Mouse (Mus musculus): ENCODE results near the gene Pfn1. TPM values are rescaled to one million over a fixed set of nuclear protein-coding genes. Genes with fewer than 3 reads are reported as not detected.

Gene Pfn1
- polyA plus RNA-seq, 1 experiment: 1,801 TPM

- H3K27ac ChIP-seq (ENCODE audit: insufficient read depth, low read depth, low read length): peak overlapping the region; percentile 99
- H3K4me3 ChIP-seq (ENCODE audit: insufficient read depth, low read length): peak overlapping the region; percentile 61; the same call in 1 of the 2 replicates
- peaks cover 36% of the 10 kb centered on the region for H3K4me1 ChIP-seq (ENCODE audit: control insufficient read depth, insufficient read depth, low read length)
- TF ChIP-seq POLR2A (IDR thresholded peaks at IDR 0.05; ENCODE audit: borderline replicate concordance, low read depth, low read length): no peak
- TF ChIP-seq CTCF (IDR thresholded peaks at IDR 0.05; ENCODE audit: low read depth, low read length): no peak
Measured at GRCm38 (mm10) chr11:70666687-70667086, 12.2 kb upstream of the Pfn1 start.

GRCm38 (mm10) chr11:70664741-70665140 is 10.3 kb upstream of the Pfn1 start:
- H3K4me1 ChIP-seq (ENCODE audit: control insufficient read depth, insufficient read depth, low read length): peaks cover 22% of the 10 kb centered on the region
- TF ChIP-seq CTCF (IDR thresholded peaks at IDR 0.05; ENCODE audit: low read depth, low read length): no peak
- TF ChIP-seq POLR2A (IDR thresholded peaks at IDR 0.05; ENCODE audit: borderline replicate concordance, low read depth, low read length): no peak
- H3K27ac ChIP-seq (ENCODE audit: insufficient read depth, low read depth, low read length): no peak overlapping the region
- H3K4me3 ChIP-seq (ENCODE audit: insufficient read depth, low read length): no peak overlapping the region

GRCm38 (mm10) chr11:70663957-70664356 is 9.5 kb upstream of the Pfn1 start:
- TF ChIP-seq CTCF (IDR thresholded peaks at IDR 0.05; ENCODE audit: low read depth, low read length) (no peak), POLR2A (IDR thresholded peaks at IDR 0.05; ENCODE audit: borderline replicate concordance, low read depth, low read length) (no peak)
- H3K4me3 ChIP-seq (ENCODE audit: insufficient read depth, low read length): no peak overlapping the region
- H3K27ac ChIP-seq (ENCODE audit: insufficient read depth, low read depth, low read length): no peak overlapping the region
- peaks cover 29% of the 10 kb centered on the region for H3K4me1 ChIP-seq (ENCODE audit: control insufficient read depth, insufficient read depth, low read length)

- TF ChIP-seq POLR2A (IDR thresholded peaks at IDR 0.05; ENCODE audit: borderline replicate concordance, low read depth, low read length): no peak
- no peak for TF ChIP-seq CTCF (IDR thresholded peaks at IDR 0.05; ENCODE audit: low read depth, low read length)
- Histone ChIP-seq H3K4me1 (ENCODE audit: control insufficient read depth, insufficient read depth, low read length) (peaks cover 37% of the 10 kb centered on the region), H3K27ac (ENCODE audit: insufficient read depth, low read depth, low read length) (no peak overlapping the region), H3K4me3 (ENCODE audit: insufficient read depth, low read length) (no peak overlapping the region)
Measured at GRCm38 (mm10) chr11:70663101-70663500, 8.7 kb upstream of the Pfn1 start.

DNA sequence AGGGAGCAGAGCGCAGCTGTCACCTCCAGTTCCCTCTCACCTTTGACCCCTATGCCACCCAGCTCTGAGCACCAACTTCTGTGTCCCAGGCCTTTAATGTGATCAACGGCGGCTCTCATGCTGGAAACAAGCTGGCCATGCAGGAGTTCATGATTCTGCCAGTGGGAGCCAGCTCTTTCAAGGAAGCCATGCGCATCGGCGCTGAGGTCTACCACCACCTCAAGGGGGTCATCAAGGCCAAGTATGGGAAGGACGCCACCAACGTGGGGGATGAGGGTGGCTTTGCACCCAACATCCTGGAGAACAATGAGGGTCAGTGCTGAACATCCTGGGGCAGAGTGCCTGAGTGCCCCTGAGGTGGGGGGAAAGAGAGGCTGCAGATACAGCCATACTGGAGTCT is 6.1 kb upstream of the Pfn1 start:
- H3K4me1 ChIP-seq (ENCODE audit: control insufficient read depth, insufficient read depth, low read length): peaks cover 38% of the 10 kb centered on the region
- TF ChIP-seq CTCF (IDR thresholded peaks at IDR 0.05; ENCODE audit: low read depth, low read length): no peak
- TF ChIP-seq POLR2A (IDR thresholded peaks at IDR 0.05; ENCODE audit: borderline replicate concordance, low read depth, low read length): no peak
- no peak overlapping the region for H3K4me3 ChIP-seq (ENCODE audit: insufficient read depth, low read length)
- no peak overlapping the region for H3K27ac ChIP-seq (ENCODE audit: insufficient read depth, low read depth, low read length)

- no peak overlapping the region for H3K27ac ChIP-seq (ENCODE audit: insufficient read depth, low read depth, low read length)
- peaks cover 38% of the 10 kb centered on the region for H3K4me1 ChIP-seq (ENCODE audit: control insufficient read depth, insufficient read depth, low read length)
- H3K4me3 ChIP-seq (ENCODE audit: insufficient read depth, low read length): no peak overlapping the region
- no peak for TF ChIP-seq POLR2A (IDR thresholded peaks at IDR 0.05; ENCODE audit: borderline replicate concordance, low read depth, low read length)
Measured at GRCm38 (mm10) chr11:70658942-70659341, 4.5 kb upstream of the Pfn1 start.

- H3K27ac ChIP-seq (ENCODE audit: insufficient read depth, low read depth, low read length): no peak overlapping the region
- TF ChIP-seq POLR2A (IDR thresholded peaks at IDR 0.05; ENCODE audit: borderline replicate concordance, low read depth, low read length) (no peak), CTCF (IDR thresholded peaks at IDR 0.05; ENCODE audit: low read depth, low read length) (no peak)
- no peak overlapping the region for H3K4me3 ChIP-seq (ENCODE audit: insufficient read depth, low read length)
- peaks cover 38% of the 10 kb centered on the region for H3K4me1 ChIP-seq (ENCODE audit: control insufficient read depth, insufficient read depth, low read length)
Measured at GRCm38 (mm10) chr11:70658521-70658920, 4.1 kb upstream of the Pfn1 start.

GRCm38 (mm10) chr11:70657991-70658390 is 3.5 kb upstream of the Pfn1 start:
- Histone ChIP-seq H3K27ac (ENCODE audit: insufficient read depth, low read depth, low read length) (no peak overlapping the region), H3K4me1 (ENCODE audit: control insufficient read depth, insufficient read depth, low read length) (peaks cover 37% of the 10 kb centered on the region), H3K4me3 (ENCODE audit: insufficient read depth, low read length) (no peak overlapping the region)
- no peak for TF ChIP-seq POLR2A (IDR thresholded peaks at IDR 0.05; ENCODE audit: borderline replicate concordance, low read depth, low read length)
- no peak for TF ChIP-seq CTCF (IDR thresholded peaks at IDR 0.05; ENCODE audit: low read depth, low read length)

DNA sequence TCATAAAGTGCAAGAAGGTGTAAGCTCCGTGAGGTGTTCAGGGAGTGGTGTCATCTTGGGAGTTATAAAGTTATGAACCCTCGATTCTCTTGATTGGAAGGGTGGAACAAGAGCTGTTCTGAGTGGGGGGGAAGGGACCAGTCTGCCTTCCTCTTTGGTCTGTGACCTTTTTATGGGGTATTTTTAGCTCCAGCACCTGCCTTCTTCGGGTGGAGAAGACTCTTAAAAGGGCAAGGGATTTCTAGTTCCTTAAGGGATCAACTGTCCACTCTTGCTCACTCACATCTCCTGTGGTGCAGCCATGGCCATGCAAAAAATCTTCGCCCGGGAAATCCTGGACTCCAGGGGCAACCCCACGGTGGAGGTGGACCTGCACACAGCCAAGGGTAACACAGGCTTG is 3.1 kb upstream of the Pfn1 start:
- Histone ChIP-seq H3K4me1 (ENCODE audit: control insufficient read depth, insufficient read depth, low read length) (peaks cover 33% of the 10 kb centered on the region), H3K27ac (ENCODE audit: insufficient read depth, low read depth, low read length) (no peak overlapping the region), H3K4me3 (ENCODE audit: insufficient read depth, low read length) (no peak overlapping the region)

DNA sequence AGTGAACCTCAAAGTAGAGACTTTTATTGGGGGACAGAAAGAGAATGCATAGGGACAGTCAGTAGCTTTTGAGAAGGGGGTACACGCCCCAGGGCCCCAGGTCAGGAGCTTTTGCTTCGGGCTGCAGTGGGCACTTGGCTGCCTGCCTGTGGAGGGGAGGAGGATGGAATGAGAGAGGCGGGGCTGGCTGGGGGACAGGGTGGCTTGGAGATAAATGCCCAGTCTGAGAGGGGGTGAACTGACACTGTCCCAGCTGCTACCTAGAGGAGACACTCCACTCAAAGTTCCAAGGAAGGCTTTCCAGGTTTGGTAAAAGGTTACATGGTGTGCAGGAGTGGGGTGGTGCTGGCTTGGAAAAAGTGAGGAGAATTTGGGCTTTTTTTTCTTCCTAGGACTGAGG is 2.5 kb upstream of the Pfn1 start, which contains the start of gene Eno3:
Eno3 (plus strand) TSS at position 239 of the 400 bp plus-strand sequence.
- H3K4me3 ChIP-seq (ENCODE audit: insufficient read depth, low read length): peak within 1 kb of the TSS; percentile 84
- peak within 1 kb of the TSS; percentile 97 for H3K27ac ChIP-seq (ENCODE audit: insufficient read depth, low read depth, low read length)
- no peak for TF ChIP-seq CTCF (IDR thresholded peaks at IDR 0.05; ENCODE audit: low read depth, low read length)
- no peak for TF ChIP-seq POLR2A (IDR thresholded peaks at IDR 0.05; ENCODE audit: borderline replicate concordance, low read depth, low read length)
- peaks cover 32% of the 10 kb centered on the region for H3K4me1 ChIP-seq (ENCODE audit: control insufficient read depth, insufficient read depth, low read length)

More for the DNA sequence above, 3.1 kb upstream of the Pfn1 start:
- TF ChIP-seq POLR2A (IDR thresholded peaks at IDR 0.05; ENCODE audit: borderline replicate concordance, low read depth, low read length) (no peak), CTCF (IDR thresholded peaks at IDR 0.05; ENCODE audit: low read depth, low read length) (no peak)

DNA sequence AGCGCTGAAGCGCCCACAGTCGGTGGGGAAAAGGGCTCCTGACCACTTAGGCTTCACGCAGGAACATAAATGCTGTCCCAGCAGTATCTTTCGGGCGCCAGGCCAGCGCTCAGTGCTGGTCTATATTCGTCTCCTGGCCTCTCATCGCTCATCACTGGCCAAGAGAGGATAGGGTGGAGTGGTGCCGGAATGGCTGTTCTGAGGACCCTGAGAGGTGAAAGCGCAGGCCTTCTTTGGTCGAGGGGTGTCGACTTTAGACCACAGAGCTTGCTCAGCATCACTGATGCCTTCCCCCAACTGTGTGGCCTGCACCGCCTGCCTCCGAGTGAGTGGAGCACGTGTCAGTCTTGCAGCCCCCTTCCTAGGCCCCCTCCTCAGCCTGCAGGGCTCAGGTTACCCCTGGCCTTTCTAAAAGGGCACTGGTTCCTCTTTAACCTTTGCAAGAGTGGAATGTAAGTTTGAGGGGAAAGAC is 2.0 kb upstream of the Pfn1 start:
- Histone ChIP-seq H3K27ac (ENCODE audit: insufficient read depth, low read depth, low read length) (peak overlapping the region; percentile 97), H3K4me3 (ENCODE audit: insufficient read depth, low read length) (peak overlapping the region; percentile 84), H3K4me1 (ENCODE audit: control insufficient read depth, insufficient read depth, low read length) (peaks cover 32% of the 10 kb centered on the region)
- TF ChIP-seq POLR2A (IDR thresholded peaks at IDR 0.05; ENCODE audit: borderline replicate concordance, low read depth, low read length) (no peak), CTCF (IDR thresholded peaks at IDR 0.05; ENCODE audit: low read depth, low read length) (no peak)

All from bone marrow macrophage, adult 2 months (primary cell).